12 mouse cellular contexts compared by ENCODE assay signal in the genomic region with DNA sequence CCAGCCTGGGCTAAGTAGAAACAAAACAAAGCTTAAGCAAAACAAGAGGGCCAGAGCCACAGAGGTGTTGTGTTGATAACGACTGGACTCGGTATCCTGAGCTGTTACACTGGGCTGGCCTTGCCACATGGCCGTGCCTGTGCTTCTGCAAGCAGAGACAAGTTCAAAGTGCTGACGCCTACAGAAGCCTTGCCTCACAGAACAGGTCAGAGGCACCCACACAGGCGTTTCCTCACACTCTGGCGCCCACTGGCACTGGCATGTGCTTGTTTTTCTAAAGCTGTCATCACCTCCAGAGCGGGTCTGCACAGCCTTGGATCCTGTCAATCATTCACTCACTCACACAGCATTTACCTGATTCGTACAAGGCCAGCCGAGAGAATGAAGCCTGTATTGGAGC. TPM values are rescaled to one million over a fixed set of nuclear protein-coding genes. Genes with fewer than 3 reads are reported as not detected.
DNase-seq lines count a peak whose midpoint lies in the region; ATAC-seq lines count a peak whose summit lies in the region.
"Had no signal": no experiment of that assay in that cellular context is flagged by ENCODE, and none has a peak within 500 bp of the region (broad histone marks: within the 10 kb centered on the region; RNA-seq: fewer than 3 reads in every experiment).

No protein-coding gene starts in this region.

- DNase-seq in hindbrain, embryonic 10.5 days (ENCODE audit: low spot score) = peak; percentile 20
- DNase-seq in hindbrain, embryonic 11.5 days (ENCODE audit: low spot score) = no peak
- DNase-seq in fat pad, adult 2 months (ENCODE audit: extremely low read depth, low read depth, low spot score) = peak; percentile 93
- peak; percentile 88 for DNase-seq in kidney, postnatal 14 days
- no peak for DNase-seq in embryo, embryonic 9.5 days (ENCODE audit: extremely low spot score)
- DNase-seq in T-cell, adult 2 months (ENCODE audit: low spot score) = no peak
- no peak for DNase-seq in spleen, adult 12 weeks (ENCODE audit: low spot score)
- DNase-seq: adrenal gland, adult 8-10 months; cerebellum, postnatal 36 days had no signal

- ATAC-seq in hindbrain, embryonic 11.5 days (ENCODE audit: low FRiP score) = no peak
- peak; percentile 71; the same call in 1 of the 2 replicates for ATAC-seq in stomach, embryonic 14.5 days (ENCODE audit: insufficient number of reproducible peaks, insufficient read depth, low FRiP score, low read depth)

- no peaks in the 10 kb centered on the region for H3K9me3 ChIP-seq in hindbrain, embryonic 10.5 days
- no peaks in the 10 kb centered on the region for H3K9me3 ChIP-seq in hindbrain, embryonic 11.5 days (ENCODE audit: control insufficient read depth, low read length)
- no peaks in the 10 kb centered on the region for H3K9me3 ChIP-seq in stomach, embryonic 14.5 days (ENCODE audit: control insufficient read depth, low read depth, low read length)
- H3K9me3 ChIP-seq: neural tube, embryonic 15.5 days had no signal

- no peak overlapping the region for H3K9ac ChIP-seq in hindbrain, embryonic 11.5 days (ENCODE audit: low read depth, low read length)
- H3K9ac ChIP-seq in stomach, embryonic 14.5 days (replicated peaks; ENCODE audit: low read depth, low read length) = no peak overlapping the region
- H3K9ac ChIP-seq: neural tube, embryonic 15.5 days had no signal

- H3K27ac ChIP-seq in hindbrain, embryonic 10.5 days = no peak overlapping the region
- H3K27ac ChIP-seq in hindbrain, embryonic 11.5 days (ENCODE audit: low read depth, low read length) = no peak overlapping the region
- H3K27ac ChIP-seq in stomach, embryonic 14.5 days (ENCODE audit: low read length) = peak overlapping the region; percentile 34; the same call in 1 of the 2 replicates
- H3K27ac ChIP-seq: neural tube, embryonic 15.5 days had no signal

- H3K4me1 ChIP-seq in hindbrain, embryonic 10.5 days (replicated peaks) = 0 out of 2 replicates have a peak, but pooled peaks cover 4% of the 10 kb centered on the region
- no peaks in the 10 kb centered on the region for H3K4me1 ChIP-seq in hindbrain, embryonic 11.5 days (replicated peaks; ENCODE audit: control insufficient read depth, insufficient read depth, low read length)
- no peaks in the 10 kb centered on the region for H3K4me1 ChIP-seq in stomach, embryonic 14.5 days (ENCODE audit: control insufficient read depth, insufficient read depth, low read length)
- H3K4me1 ChIP-seq: neural tube, embryonic 15.5 days had no signal

- H3K27me3 ChIP-seq in hindbrain, embryonic 10.5 days (ENCODE audit: insufficient read depth, poor library complexity, severe bottlenecking) = peaks cover 5% of the 10 kb centered on the region; the same call in 1 of the 2 replicates
- H3K27me3 ChIP-seq in hindbrain, embryonic 11.5 days (ENCODE audit: control insufficient read depth, insufficient read depth, low read length) = no peaks in the 10 kb centered on the region
- H3K27me3 ChIP-seq in stomach, embryonic 14.5 days (ENCODE audit: control insufficient read depth, insufficient read depth, low read length) = no peaks in the 10 kb centered on the region
- H3K27me3 ChIP-seq: neural tube, embryonic 15.5 days had no signal

- H3K4me2 ChIP-seq in hindbrain, embryonic 11.5 days (replicated peaks; ENCODE audit: low read depth, low read length) = no peak overlapping the region
- no peak overlapping the region for H3K4me2 ChIP-seq in stomach, embryonic 14.5 days (replicated peaks; ENCODE audit: low read depth, low read length)
- H3K4me2 ChIP-seq: neural tube, embryonic 15.5 days had no signal

- H3K36me3 ChIP-seq in hindbrain, embryonic 10.5 days = no peaks in the 10 kb centered on the region
- H3K36me3 ChIP-seq in hindbrain, embryonic 11.5 days (ENCODE audit: control insufficient read depth, insufficient read depth, low read length) = no peaks in the 10 kb centered on the region
- no peaks in the 10 kb centered on the region for H3K36me3 ChIP-seq in stomach, embryonic 14.5 days (ENCODE audit: control insufficient read depth, insufficient read depth, low read length)
- H3K36me3 ChIP-seq: neural tube, embryonic 15.5 days had no signal

- 59% methylated on average over 9 of the region's 9 CpGs for WGBS in hindbrain, embryonic 10.5 days
- WGBS in hindbrain, embryonic 11.5 days = 61% methylated on average over 9 of the region's 9 CpGs
- WGBS in stomach, embryonic 14.5 days = 53% methylated on average over 9 of the region's 9 CpGs

- H3K4me3 ChIP-seq in hindbrain, embryonic 10.5 days = no peak overlapping the region
- H3K4me3 ChIP-seq in hindbrain, embryonic 11.5 days (ENCODE audit: low read depth, low read length) = no peak overlapping the region
- no peak overlapping the region for H3K4me3 ChIP-seq in stomach, embryonic 14.5 days (ENCODE audit: low read depth, low read length)
- H3K4me3 ChIP-seq: megakaryocyte, embryonic 14.5 days; neural tube, embryonic 15.5 days had no signal

RNA-seq across cellular contexts. Expression of gene Agmat, which starts 4.6 kb away (rescaled TPM):
- not detected in 2 replicates for polyA plus RNA-seq in hindbrain, embryonic 10.5 days (2016; fragmentation: Nextera tagmentation; extraction: Ambion mirVana)
- polyA plus RNA-seq in hindbrain, embryonic 11.5 days (2014; fragmentation: Nextera tagmentation; extraction: Ambion mirVana) = 0.14 TPM in 1 of 2 replicates, not detected in the other
- not detected in 2 replicates for polyA plus RNA-seq in stomach, embryonic 14.5 days (2014; fragmentation: Nextera tagmentation; extraction: Ambion mirVana)
- polyA plus RNA-seq: neural tube, embryonic 15.5 days had no signal

RNA-seq across cellular contexts. Expression of gene Ddi2, which starts 18.6 kb away (rescaled TPM):
- 20.8 and 28.4 TPM in 2 replicates for polyA plus RNA-seq in hindbrain, embryonic 10.5 days (2016; fragmentation: Nextera tagmentation; extraction: Ambion mirVana)
- 15.0 and 18.9 TPM in 2 replicates for polyA plus RNA-seq in hindbrain, embryonic 11.5 days (2014; fragmentation: Nextera tagmentation; extraction: Ambion mirVana)
- 18.8 and 19.6 TPM in 2 replicates for polyA plus RNA-seq in stomach, embryonic 14.5 days (2014; fragmentation: Nextera tagmentation; extraction: Ambion mirVana)

RNA-seq across cellular contexts. Expression of gene Dnajc16, which starts 48.9 kb away (rescaled TPM):
- polyA plus RNA-seq in hindbrain, embryonic 10.5 days (2016; fragmentation: Nextera tagmentation; extraction: Ambion mirVana) = 4.5 and 5.5 TPM in 2 replicates
- polyA plus RNA-seq in hindbrain, embryonic 11.5 days (2014; fragmentation: Nextera tagmentation; extraction: Ambion mirVana) = 4.9 and 5.4 TPM in 2 replicates
- 3.7 and 5.0 TPM in 2 replicates for polyA plus RNA-seq in stomach, embryonic 14.5 days (2014; fragmentation: Nextera tagmentation; extraction: Ambion mirVana)

RNA-seq across cellular contexts. Expression of gene Casp9, which starts 51.6 kb away (rescaled TPM):
- 25.5 and 27.0 TPM in 2 replicates for polyA plus RNA-seq in hindbrain, embryonic 10.5 days (2016; fragmentation: Nextera tagmentation; extraction: Ambion mirVana)
- 17.3 and 17.6 TPM in 2 replicates for polyA plus RNA-seq in hindbrain, embryonic 11.5 days (2014; fragmentation: Nextera tagmentation; extraction: Ambion mirVana)
- polyA plus RNA-seq in stomach, embryonic 14.5 days (2014; fragmentation: Nextera tagmentation; extraction: Ambion mirVana) = 18.0 and 19.3 TPM in 2 replicates

RNA-seq across cellular contexts. Expression of gene Rsc1a1, which starts 56.5 kb away (rescaled TPM):
- 2.9 TPM in 1 of 2 replicates, not detected in the other for polyA plus RNA-seq in hindbrain, embryonic 10.5 days (2016; fragmentation: Nextera tagmentation; extraction: Ambion mirVana)
- polyA plus RNA-seq in hindbrain, embryonic 11.5 days (2014; fragmentation: Nextera tagmentation; extraction: Ambion mirVana) = 1.9 and 2.0 TPM in 2 replicates
- 0.51 TPM in 1 of 2 replicates, not detected in the other for polyA plus RNA-seq in stomach, embryonic 14.5 days (2014; fragmentation: Nextera tagmentation; extraction: Ambion mirVana)
- polyA plus RNA-seq: neural tube, embryonic 15.5 days had no signal

Comparison
In these comparisons a context has a peak if more than half of its experiments do, and no peak if none do; other contexts are left out.
1. DNase-seq: peak in hindbrain, embryonic 10.5 days (single experiment), fat pad, adult 2 months (single experiment) and kidney, postnatal 14 days (single experiment); none in hindbrain, embryonic 11.5 days (single experiment), embryo, embryonic 9.5 days (single experiment), T-cell, adult 2 months (single experiment) and spleen, adult 12 weeks (single experiment).